Mouse (Mus musculus): ENCODE results near the gene Ankdd1a.

The Ankdd1a gene

DNA sequence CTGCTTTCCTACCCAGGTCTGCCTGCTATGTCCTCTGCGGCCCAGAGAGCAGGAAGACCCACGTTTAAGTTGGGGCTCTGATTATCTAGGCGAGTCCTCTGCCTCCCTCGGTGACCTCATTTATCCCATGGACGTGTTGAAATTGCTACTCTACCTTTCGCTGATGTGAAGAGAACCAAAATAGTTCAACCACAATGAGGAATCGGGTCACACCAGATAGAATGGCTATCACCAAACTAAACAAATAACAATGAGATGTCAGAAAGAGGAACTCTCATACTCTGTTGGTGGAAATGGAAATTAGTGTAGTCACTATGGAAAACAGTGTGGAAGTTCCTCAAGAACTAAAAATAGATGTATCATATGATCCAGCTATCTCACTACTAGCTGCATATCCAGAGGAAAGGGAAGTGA lies 22.1 kb upstream of the Ankdd1a start:
- no peak for DNase-seq (ENCODE audit: low read depth, low spot score)

DNA sequence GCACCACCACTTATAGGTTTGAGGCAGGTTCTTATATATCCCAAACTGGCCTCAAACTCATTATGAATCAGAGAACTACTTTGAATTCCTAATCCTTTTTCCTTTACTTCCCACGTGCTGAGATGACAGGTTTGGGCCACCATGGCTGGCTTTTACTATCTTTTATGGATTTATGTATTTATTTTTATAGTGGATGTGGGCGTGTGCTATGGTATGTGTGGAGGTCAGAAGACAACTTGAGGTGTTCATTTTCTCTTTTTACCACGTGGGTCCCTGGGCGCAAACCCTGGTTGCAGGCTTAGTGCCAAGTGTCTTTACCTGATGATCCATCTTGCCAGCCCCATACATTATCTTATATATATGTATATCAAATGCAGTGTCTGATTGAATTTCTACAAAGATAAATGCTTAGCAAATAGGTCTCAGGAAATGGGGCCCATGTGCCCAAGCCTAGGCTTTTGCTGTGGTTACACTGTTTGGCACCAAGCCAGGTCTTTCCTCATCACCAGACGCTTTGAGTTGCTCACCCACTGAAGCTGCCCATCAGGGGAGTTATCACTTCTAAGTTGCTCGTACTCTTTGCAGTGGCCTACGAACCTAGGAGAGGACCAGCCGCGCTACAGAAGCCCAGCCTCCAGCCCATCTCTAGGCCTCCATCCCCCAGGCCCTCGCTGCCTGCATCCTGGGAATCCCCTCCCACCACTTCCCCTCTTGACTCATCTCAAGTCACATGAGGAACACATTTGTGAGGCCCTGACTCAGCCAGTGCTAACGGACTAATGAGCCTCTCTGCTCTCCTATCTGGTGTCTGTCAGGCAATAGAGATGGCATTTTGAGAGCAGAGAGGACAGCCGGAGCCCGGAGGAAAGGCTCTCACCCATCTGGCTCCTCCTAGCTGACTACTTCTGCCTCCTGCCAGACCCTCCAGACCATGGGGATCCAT lies 21.4 kb upstream of the Ankdd1a start:
- DNase-seq (ENCODE audit: low read depth, low spot score) = no peak

DNA sequence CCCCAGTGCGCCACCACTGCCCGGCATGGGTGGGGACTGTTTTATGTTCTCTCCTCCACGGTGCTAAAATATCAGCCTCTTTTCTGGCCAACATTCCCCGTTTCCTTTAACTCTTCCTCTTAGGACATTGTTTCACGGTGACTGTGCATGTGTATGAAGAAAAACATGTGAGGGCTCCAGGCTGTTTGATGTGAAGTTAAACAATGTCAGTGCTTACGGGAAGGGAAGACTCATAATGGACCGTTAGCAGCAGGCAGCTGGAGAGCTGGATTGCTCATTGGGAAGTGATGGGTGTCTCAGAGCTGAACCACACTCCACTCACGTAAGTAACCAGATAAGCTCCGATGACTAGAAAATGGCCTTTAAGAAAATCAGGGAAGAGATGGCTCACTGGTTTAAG lies 19.7 kb upstream of the Ankdd1a start:
- DNase-seq (ENCODE audit: low read depth, low spot score) = no peak

DNA sequence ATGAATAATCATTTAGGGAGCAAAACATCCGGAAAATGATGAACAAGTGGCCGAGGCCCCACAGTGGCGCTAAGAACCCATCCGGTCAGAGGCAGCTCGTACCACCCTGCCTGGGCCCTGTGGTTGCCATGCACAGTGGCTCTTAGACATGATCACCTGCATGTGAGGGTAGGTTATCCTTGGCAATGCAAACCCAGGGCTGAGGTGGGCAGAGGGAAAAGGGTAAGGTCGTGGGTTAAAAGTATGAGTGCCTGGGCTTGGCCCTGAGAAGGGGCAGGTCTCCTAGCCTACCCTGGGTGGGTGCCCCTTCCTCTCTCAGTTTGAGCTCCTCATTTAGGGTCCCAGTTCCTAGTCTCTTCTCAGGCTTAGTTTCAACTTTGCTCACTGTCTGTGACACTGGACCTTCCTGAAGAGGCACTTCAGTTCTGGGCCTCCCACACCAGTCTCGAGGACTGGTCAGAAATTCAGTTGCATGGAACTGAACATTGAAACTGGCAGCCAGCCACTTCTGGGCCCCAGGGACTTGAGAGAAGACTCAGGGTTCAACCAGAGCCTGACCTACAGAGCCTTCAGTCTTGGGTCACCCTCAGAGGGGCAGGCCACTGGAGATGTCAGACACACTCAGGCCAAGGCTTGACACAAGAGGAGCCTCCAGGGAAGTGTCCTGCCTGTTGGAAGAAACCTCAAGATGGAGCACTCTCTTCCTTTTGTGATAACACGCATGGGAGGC lies 18.1 kb upstream of the Ankdd1a start:
- no peak for DNase-seq (ENCODE audit: low read depth, low spot score)

DNA sequence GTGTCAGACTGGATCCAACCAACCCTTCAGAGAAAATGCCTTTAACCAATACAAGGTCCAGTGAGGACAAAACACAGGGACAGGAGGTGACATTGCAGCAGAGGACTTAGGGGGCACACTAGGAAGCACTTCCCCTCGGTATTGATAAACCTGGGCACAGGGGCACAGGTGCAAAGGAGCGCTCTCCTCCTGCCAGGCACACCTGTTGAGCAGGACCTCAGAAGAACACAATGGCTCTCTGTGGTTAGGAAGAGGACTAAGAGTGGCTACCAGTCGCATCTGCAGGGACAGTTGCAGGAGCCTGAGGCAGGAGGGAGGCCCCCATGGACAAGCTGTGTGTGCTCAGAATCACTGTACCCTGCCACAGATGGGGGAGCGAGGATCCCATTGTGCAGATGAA lies 16.5 kb upstream of the Ankdd1a start:
- DNase-seq (ENCODE audit: low read depth, low spot score) = no peak

DNA sequence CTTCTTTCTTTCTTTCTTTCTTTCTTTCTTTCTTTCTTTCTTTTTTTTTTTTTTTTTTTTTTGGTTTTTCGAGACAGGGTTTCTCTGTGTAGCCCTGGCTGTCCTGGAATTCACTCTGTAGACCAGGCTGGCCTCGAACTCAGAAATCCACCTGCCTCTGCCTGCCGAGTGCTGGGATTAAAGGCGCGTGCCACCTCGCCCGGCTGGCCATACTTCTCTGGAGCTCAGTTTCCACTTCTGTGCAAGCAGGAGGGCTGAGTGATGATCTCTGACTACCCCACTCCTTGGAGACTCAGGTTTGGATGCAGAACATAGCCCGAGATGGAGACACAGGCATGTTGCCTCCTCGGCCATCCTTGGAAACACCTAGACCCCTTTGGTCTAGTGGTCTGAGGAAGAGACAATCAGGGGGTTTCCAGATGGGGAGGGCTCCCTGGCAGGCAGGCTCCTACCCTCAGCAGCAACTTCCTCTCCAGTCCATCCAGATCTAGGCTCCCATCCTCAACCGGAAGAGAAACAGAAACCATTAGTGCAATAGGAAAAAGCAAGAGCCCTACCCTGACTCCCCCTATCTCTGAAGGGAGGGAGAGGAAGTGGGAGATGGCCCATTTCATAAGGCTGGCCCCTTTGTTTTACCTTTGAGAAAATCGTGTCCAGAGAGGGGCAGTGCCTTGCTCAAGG lies 15.9 kb upstream of the Ankdd1a start:
- DNase-seq (ENCODE audit: low read depth, low spot score) = no peak

DNA sequence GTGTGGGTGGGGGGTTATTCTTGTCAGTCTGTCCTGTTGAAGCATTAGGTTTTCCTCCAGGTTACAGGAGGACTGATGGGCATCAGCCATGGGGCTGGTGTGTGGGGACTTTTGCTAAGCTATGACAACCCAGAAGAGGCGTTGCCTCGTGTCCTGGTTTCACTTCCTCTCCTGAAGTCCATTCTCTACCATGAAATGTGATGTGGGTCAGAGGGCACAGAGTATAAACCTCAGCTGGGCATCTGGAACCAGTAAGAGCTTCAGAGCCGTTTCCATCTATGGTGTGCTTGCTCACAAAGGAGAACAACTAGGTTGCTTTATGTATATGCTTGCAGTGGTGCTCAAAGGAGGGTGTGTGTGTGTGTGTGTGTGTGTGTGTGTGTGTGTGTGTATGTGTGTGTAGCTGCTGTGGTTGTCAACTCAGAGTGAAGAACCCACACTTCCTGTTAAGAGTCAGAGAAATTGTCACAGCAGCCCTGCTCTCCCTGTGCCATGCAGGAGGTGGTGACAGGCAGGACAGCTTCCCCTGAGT lies 15.3 kb upstream of the Ankdd1a start:
- no peak for DNase-seq (ENCODE audit: low read depth, low spot score)

DNA sequence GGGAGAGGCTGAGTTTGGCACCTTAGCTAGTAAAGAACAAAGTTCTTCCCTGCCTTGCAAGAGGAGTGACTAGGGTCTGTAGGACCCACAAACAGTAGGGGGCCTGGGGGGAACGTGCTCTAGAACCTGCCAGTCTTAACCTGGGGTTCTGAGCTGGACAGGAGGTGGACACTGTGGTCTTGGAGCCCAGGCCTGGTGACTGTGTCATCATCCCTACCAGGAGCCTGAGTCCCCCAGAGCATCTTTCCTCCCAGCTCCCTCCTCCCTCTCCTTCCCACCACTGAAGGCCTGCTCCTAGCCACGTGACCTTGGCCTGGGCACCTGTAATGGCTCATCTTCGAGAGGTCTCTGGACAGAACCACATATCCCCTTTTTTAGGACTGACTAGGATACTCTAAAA lies 14.1 kb upstream of the Ankdd1a start:
- no peak for DNase-seq (ENCODE audit: low read depth, low spot score)

DNA sequence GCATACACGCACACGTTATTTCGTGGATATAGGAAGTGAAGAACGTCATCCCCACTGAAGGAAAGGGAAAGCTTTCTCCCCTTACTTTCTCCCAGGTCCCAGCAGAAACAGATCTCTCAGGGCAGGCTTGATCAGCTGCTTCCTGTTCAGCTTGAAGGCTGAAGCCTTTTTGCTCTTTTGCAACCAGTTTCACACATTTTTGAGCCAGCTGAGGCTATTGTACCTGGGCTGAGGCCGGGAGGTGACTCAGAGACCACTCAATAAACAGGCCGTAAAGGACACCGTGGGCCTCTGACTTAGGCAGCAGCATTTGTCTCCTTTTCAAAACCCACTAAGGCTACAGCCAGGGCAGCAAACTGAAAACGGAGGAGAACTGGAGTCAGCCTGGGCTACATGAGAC lies 13.0 kb upstream of the Ankdd1a start:
- DNase-seq (ENCODE audit: low read depth, low spot score) = no peak

DNA sequence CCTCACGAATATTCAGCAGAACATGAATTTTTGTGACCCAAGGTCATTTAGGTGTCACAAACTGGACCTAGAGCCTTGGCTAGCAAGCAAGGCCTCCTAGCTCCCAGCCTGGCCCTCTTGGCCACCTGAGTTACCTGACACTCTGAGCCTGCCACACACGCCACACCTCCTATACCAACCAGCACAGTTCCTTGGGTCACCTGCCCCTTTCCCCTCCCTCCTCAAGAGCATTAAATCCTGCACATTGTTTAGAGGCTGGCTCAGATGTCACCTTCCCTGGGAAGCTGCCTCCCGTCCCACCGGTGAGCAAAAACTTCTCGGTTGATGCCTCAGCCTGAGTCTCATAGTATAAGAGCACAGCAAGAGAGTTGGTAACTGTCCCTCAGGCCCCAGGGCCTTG lies 11.3 kb upstream of the Ankdd1a start:
- DNase-seq (ENCODE audit: low read depth, low spot score) = no peak

GRCm38 (mm10) chr9:65529659-65530058 lies 9.7 kb upstream of the Ankdd1a start:
- DNase-seq (ENCODE audit: low read depth, low spot score) = no peak

DNA sequence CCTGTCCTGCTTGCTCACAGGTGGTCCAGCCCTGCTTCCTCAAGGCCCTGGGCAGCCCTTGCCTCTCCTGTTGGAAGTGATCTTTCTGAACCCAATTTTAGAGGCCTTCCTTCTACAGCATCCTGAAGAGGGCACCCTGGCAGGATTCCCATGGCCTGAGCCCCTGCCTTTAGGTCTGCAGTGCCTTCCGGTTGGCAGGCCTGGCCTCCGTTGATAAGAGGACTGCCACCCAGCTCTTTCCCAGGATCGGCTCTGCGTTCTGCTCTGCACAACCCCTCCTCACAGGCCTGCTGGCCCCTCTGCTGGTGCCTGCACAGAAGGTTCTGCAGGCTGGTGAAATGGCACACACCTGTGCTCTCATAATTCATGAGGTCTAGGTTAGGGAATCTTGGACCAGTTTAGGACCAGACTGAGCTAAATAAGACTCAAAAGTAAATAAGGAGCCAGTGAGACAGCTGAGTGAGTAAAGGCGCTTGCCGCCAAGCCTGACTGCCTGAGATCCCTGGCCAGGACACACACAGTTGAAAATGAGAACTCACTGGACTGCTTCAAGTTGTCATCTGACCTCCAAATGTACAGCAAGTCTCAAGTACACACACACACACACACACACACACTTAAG lies 8.5 kb upstream of the Ankdd1a start:
- DNase-seq (ENCODE audit: low read depth, low spot score) = no peak

DNA sequence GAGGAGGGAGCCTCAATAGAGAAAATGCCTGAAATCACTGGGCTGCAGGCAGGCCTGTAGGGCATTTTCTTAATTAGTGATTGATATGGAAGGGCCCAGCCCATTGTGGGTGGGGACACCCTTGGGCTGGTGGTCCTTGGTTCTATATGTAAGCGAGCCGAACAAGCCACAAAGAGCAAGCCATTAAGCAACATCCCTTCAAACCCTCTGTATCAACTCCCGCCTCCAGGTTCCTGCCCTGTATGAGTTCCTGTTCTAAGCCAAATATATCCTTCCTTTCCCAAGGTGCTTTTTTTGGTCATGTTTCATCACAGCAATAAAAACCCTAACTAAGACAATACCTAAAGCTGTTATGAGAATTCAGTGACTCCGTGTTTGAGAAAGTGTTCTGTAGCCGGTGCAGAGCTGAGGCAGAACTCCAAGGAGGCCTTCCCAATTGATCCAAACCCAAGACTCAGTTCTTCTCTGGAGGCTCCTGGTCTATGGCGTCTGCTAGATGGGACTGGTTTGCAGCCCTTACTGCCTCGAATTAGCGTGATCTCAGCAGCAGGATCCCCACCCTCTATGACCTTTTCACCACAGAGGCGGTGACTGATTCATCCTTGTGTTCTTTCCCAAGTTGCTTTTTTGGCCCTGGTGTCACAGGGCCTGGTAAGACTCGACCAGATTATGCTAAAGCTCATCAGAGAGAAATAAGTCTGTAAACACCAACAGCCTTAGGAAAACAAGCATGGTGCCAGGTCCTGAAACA lies 5.6 kb upstream of the Ankdd1a start:
- no peak for DNase-seq (ENCODE audit: low read depth, low spot score)

DNA sequence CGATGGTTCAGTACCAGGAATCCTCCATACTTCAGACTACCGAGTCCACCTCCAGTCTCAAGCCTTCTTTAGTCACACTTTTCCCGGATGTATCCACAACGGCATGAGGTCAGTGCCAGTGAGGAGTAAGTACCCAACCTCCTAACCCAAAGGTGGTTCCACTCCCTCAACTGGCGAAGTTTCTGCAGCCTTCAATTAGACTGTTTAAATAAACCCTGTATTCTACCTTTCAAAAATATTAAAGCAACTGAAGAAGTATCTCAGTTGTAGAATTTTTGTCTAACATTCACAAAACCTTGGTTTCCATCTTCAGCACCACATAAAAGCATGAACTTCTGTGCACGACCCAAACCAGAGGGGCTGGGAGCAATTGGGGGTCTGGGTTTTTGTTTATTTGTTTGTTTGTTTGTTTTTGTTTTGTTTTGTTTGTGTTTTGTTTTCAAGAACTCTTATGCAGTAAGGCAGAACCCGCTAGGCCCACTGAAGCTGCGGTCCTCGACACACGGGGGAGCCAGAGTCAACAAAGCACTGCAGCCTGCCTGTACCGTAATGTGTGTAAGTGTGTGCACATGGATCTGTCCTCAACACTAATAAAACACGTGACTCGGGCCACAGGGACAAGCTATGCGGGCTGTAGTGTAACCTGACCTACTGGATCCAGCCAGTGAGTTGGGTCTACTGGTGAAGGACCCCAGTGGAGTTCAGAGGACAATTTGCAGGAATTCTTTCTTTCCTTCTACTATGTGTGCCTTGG lies 3.8 kb upstream of the Ankdd1a start:
- peak; percentile 51 for DNase-seq (ENCODE audit: low read depth, low spot score)

DNA sequence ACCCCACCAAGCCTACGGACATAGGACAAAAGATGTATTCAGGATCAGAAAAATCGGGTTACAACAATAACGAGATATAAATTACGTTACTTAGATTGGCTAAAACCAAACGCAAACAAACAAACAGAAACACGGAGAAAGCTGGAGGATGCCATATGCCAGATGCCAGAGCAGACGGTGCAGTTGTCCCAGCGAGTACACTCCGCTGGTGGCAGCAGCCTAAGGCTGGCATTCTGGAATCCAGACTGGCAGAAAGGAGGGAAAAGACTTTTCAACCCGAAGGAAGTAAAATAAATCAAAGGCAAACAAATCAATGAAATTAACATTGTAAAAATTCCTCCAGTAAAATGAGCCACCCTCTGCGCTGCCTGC lies 498 bp upstream of the Ankdd1a start:
- no peak for DNase-seq (ENCODE audit: low read depth, low spot score)

- no peak for DNase-seq (ENCODE audit: low read depth, low spot score)
Measured at GRCm38 (mm10) chr9:65514851-65515261, 5.1 kb downstream of the Ankdd1a start.

GRCm38 (mm10) chr9:65514431-65514830 lies 5.6 kb downstream of the Ankdd1a start:
- no peak for DNase-seq (ENCODE audit: low read depth, low spot score)

DNA sequence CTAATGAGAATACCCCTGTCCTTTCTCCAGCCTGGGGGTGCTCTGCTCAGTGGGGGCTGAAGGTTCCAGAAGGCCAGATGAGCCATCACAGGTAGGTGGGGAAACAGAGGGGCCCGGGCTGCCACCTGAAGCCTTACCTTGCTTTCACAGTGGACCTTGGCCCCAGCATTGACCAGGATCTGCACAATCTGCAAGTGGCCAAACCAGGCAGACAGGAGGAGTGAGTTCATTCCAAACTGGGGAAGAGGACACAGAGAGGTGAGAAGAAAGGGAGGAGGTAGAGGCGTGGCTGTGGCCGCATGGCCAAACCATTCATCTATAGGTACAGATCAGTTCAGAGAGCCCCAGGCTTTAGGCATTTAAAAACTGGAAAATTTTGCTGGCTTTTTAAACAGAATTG lies 7.5 kb downstream of the Ankdd1a start:
- no peak for DNase-seq (ENCODE audit: low read depth, low spot score)

DNA sequence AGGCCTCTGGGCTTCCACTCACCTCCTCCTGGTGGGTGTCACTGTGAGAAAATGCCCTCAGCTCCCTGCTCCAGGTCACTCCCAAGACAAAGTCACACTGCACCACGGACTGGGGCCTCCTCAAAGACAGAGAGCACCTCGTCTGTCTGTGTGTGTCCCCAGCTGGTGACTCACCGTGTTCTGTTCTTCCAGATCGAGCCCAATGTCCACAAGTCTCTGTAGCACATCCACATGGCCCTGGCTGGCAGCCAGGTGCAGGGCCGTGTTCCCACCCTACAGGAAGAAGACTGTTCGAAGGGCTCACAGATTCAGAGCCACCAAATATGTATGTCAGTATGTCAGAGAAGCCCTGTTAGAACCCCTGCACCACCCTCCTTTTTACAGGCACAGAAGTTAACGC lies 11.5 kb downstream of the Ankdd1a start:
- DNase-seq (ENCODE audit: low read depth, low spot score) = no peak

All from retina, adult 2 months (tissue).